Mouse (Mus musculus): ENCODE data around the gene Dmbt1.
"Not testable (repeated sequence)": the region's sequence is repeated elsewhere in the genome, so short reads cannot be mapped to it uniquely, and the experiment has no call there.

Dmbt1 gene

DNA sequence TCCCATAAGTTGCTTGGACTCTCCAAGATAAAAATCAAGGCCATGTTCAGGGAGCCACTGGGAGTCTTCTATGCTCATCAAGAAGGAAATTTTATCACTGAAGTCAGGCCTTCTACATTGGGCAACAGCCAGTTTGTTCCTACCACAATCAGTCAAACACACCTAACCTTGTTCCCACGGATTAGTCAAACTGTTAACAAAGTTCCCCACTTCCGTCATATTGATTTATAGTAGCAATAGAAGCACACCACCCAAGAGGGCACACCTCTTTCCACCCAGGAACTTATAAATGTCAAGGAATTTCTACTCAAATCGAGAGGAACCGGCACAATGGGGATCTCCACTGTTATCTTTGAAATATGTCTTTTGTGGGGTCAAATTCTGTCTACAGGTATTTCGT, at the start of gene Dmbt1:
Dmbt1 (plus strand) TSS at position 299 of the 400 bp plus-strand sequence.
- no peak for DNase-seq (ENCODE audit: low spot score in 2 of 2)

DNA sequence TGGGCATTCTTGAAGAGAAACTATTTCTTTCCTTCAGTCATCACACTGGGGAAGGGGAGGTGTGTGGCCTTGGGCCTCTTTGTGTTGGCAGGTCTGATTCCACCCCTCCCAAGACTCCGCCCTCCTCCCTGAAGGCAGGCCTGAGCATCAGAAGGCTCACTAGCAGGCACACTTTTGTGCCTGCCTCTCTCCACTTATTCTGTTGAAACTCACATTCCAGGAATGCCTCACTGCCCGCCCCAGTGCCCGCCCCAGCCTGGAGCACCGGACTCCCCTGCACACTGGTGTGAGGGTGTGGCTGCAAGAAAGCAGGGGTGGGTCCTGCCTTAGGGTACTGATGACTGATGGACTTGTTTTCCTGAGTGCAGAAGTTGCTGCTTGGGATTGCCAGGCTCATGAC, 49.5 kb upstream of the Dmbt1 start:
- DNase-seq (ENCODE audit: low spot score in 2 of 2), result no peak

DNA sequence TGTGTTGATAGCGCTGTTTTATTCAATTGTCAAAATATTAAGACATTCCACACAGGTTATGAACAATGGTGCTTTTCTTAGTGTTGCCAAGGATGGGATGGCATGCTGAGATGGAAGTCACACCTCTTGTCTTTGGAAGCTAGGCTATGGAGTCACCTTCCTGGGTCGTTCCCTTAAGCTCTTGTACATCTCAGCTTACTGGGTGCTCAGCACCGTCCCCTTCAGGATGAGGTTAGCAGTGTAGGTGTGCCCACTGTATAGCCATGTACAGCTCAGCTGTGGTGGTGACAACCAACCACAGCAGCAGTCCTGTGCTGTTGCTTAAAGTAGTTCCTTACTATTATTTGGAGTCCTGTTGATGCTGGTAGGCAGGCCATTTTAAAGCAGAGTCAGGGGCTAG, 49.0 kb upstream of the Dmbt1 start:
- DNase-seq (ENCODE audit: low spot score in 2 of 2), result no peak

DNA sequence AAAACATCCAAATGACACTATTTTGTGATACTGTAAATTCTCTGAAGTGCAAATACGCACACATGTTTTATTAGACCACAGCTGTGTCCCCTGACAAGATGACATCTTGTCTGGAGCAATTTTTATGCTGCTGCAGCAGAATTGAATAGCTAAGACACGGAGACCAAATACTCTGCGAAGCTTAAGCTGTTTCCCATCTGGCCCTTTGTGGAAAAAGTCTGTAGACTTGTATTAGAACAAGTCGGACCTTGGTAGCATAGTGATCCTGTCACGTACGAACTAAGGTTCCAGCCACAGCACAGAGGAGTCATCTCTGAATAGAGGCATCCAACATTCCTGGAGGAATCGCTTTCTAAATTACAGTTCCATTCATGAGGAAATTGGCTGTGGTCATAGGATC, 47.6 kb upstream of the Dmbt1 start:
- DNase-seq (ENCODE audit: low spot score in 2 of 2), result no peak

DNA sequence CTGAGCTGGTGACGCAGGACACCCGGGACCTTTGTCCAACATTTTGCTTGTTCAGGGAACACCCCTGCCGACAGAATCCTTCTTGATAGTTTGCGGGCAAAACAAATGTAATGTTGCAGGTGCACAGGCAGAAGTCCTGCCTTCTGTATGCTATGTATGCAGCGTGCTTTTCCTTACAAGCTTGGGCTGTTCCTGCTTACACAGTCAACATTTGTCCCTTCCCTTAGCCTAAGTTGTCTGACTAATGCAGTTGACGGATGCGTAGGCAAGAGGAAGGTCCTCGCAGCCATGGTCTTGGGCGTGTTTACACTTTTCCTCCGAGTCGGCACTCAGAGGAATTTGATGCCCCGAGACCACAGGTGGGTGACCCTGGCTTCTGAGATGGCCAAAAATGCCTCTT, 46.7 kb upstream of the Dmbt1 start:
- no peak for DNase-seq (ENCODE audit: low spot score in 2 of 2)

DNA sequence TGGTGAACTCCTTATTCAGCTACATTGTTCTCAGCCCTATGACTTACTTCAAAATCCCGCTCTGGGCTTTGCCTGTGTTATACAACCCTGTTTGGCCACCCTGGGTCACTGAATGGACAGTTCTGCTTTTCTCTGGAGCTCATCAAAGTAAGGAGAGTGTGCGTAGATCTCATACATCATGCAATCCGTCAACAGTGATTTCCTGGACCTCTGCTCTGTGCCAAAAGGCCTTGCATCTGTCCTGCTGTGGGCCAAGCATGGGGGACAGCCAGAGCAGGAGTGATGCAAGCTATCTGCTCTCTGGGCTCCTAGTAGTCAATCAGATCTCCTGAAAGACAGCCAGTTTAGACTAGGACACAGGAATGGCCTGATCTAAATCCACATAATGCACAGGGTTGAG, 46.1 kb upstream of the Dmbt1 start:
- DNase-seq (ENCODE audit: low spot score in 2 of 2), result no peak

DNA sequence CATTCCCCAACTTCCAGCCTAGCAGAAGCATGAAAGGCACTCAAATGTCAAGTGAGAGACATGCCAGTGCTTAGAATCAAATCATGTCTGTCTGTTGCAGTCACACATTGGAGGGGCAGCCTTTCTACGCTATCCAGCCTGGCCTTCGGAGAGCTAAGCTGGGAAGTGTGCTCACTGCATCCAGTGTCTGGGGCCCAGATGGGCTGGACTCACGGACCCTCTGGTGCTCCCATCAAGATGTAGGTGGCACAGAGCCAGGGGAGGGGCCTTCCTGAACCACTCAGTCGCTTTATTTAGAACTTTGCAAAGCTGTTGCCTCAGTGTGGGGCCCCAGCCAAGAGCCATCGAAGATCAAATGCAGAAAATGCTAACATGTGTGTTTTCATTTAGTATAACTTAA, 43.7 kb upstream of the Dmbt1 start:
- no peak for DNase-seq (ENCODE audit: low spot score in 2 of 2)

DNA sequence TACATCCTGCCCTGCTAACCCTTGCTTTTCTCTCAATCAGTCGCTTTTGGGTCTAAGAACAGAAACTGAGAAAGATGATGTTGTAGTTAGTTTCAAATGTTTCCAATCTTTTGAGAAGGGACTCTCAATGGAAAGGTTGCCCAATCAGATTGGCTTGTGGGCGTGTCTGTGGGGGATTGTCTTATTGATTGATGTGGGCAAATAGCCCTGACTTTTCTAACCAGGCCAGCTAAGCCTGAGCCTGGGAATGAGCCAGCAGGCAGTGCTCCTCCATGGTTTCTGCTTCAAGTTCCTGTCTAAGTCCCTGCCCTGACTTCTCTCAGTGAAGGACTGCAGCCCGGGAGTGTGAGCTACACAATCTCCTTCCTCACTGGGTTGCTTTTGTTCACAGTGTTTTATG, 42.5 kb upstream of the Dmbt1 start:
- DNase-seq (ENCODE audit: low spot score in 2 of 2), result no peak

DNA sequence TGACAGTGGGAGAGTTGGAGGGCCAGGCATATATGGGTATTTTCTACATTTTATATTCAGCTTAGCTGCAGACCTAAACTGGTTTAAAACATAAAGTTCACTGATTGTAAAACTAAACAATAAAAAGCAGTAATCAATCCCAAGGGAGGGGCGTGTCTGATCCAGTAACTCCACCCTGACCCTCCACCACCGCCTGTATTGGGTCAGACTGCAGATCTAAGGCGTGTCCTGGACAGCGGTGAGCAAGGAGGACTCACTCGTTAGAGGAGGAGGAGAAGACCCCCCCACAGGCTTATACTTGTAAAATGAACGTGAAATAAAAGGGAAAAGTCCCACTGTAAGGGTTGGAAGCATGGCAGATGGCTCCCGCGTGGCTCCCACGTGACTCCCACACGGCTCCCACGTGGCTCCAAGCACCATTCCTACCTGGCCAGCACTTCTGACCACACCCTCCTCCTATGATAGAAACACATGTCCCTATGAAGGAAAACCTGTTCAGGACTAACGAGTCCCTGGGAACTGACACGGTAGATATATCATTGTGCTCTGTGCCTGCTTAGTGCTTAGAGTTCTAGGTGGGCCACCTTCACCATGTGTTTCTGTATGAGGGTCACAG, 40.6 kb upstream of the Dmbt1 start:
- DNase-seq (ENCODE audit: low spot score in 2 of 2), result no peak

DNA sequence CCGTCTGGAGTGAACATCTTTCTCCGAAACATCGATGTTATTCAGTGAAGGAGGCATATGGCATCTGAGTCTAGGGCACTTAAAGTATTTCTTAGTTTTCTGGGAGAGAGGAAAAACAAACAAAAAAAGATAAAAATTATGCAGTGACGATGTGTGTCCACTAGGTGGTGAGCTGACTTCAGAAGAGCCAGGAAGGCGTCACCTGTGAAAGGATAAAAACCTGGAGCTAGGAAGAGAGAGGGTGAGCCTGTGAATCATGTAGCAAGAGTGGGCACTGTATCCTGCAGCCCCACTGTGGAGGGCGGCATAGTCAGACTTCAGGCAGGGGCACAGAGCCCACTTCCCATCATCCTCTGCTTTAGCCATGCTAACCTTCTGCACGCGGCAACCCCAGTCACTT, 37.9 kb upstream of the Dmbt1 start:
- DNase-seq (ENCODE audit: low spot score in 2 of 2), result peak in 1 of 2 experiments; percentile 19

DNA sequence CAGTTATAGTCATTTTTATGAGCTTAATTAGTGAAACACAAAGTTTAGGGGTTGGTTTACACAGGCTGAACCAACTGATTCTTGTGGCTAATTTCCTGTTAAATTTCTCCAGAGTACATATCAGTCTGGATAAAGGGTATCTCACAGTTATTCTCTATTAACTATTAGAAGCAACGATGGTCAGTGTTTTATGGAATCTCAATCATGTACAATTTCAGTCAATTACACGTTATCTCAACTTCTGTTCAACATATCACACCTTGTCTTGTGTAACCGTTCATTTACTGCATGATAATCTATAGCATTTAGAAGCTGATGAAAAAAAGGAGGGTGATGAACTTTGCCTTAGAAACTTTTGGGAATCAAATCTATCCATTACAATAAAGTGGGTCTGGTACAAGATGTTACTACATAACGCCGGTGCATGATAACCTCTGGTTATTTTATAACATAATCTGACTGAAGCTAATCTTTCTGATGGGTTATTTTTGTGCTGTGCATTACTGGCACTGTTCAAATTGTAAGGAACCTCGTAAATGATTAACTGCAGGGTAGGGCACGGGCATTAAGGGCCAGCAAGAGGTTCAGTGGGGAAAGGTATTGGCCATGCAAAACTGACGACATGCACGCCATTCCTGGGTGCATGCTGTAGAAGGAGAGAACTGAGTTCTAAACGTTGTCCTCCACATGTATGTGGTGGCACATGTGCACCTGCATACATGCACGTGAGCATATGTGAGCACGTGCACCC, 29.7 kb upstream of the Dmbt1 start:
- no peak for DNase-seq (ENCODE audit: low spot score in 2 of 2)

DNA sequence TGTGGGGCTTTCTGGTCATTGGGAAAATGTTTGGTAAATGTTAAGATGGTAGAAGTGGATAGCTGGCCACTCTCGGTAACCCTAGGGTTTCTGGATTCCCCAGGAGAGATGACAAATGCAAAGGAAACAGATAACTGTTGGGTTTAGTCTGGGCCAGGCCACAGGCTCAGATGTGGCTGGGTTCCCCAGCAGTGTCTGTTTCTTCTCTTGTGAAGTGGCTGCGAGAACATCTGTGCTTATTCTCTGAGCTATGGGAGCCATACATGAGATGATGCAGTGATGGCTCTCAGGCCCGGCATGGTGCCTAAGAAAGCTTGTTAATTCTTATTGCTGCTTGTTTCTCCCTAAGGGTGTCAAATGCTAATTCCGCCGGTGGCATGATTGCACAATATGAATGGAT, 27.8 kb upstream of the Dmbt1 start:
- no peak for DNase-seq (ENCODE audit: low spot score in 2 of 2)

DNA sequence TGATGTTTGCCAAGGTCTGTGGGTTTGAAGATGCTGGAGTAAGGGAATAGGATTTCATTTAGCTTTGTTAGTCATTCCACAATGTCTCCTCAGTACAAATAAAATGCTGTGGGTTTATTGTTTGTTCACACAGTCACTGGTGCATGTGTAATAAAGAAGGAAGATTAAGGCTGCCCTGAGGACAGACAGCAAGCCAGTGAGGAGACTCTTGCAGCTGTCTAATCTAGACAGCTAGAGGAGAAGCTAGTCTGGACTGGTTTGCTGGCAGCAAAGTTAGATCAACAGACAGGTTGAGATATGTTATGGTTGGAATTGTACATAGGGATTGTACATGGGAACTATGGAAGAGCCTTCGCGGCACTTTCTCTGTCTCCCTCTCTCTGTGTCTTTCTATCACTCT, 24.6 kb upstream of the Dmbt1 start:
- no peak for DNase-seq (ENCODE audit: low spot score in 2 of 2)

DNA sequence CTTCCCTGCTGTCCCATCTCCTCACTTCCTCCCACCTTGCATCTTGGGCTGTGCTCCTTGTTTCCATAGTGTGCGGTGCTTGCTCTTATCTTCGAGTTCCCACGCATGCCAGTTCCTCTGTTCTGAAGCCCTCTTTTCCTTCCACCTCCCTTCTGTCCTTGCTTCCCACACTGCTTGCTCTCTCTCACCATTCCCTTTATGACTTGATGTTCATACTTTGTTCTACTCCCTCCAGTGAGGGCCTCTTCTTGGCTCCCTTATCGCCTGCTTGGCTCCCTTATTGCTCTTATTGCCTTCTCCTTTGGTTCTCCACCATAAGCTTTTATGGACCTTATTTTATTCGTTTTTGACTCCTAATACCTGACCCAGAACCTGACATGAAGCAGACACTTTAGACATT, 22.7 kb upstream of the Dmbt1 start:
- no peak for DNase-seq (ENCODE audit: low spot score in 2 of 2)

DNA sequence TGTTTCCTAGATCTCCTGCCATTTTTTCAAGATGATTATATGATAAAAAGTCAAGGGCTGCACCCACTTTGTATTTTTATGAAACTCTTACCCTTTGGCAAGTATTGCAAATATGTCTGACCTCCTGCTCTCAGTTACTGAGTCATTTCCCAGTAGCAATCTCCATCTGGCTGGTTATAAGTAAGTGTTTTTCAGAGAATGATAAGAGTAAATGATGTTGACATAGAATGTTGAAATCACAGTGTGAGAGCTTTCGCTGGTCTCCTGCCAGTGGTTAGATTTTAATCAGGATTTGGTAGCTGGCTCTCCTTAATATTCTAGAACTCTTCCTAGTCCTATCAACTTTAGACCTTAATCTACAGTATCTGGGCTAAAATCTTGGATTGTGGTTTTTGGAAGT, 20.0 kb upstream of the Dmbt1 start:
- no peak for DNase-seq (ENCODE audit: low spot score in 2 of 2)

DNA sequence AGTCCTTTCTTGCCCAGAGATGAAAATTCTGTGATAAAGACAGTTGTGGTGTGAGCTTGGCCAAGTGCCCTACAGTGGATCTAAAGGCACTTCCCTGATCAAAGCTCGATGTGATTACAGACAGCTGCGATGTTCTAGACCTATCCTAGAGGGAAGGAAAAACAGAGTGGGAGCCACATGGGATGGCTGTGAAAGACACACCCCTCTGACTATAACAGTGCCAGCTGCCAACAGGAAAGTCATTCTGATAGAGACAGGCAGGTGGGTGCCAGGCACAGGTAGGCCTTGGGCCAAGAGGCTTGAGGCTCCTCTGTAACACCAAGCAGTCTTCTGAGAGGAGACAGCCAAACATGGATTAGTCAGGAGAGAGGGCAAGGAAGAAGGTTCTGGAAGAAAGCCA, 12.7 kb upstream of the Dmbt1 start:
- DNase-seq (ENCODE audit: low spot score in 2 of 2), result no peak

DNA sequence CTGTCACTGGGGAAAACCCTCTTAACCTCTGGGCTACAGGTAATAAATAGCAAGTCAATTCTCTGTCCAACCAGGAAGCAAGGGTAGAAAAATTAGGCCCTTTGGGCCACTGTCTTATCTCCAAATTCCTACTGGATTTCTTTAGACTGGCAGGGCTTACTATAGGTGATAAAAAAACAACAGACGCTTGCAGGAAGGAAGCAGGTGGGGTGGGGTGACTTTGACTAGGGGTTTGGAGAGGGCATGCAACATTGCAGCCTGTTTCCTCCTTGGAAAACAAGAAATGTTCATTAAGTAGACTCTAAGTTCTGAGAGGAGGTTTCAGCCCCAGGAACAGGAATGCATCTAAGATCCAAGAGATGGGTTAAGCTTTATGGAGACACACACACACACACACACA, 7.0 kb upstream of the Dmbt1 start:
- no peak for DNase-seq (ENCODE audit: low spot score in 2 of 2)

DNA sequence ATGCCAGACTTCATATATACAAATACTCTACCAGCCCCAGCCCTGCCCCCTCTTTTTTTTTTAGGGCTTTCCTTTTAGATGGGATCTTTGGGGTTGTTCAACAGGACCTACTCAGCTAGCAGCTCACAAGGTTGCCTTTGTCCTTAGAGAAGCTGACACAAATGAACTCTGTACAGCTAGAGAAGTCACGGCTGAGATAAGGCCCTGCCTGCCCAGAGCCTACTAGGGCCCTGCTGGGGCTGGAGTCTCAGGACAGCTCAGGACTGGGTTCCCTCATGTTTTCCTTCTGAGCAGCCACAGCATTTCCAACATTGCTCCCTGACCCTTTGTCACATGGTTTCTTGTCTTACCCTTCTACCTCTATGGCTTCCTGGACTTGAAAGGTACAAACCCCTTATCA, 4.3 kb upstream of the Dmbt1 start:
- no peak for DNase-seq (ENCODE audit: low spot score in 2 of 2)

DNA sequence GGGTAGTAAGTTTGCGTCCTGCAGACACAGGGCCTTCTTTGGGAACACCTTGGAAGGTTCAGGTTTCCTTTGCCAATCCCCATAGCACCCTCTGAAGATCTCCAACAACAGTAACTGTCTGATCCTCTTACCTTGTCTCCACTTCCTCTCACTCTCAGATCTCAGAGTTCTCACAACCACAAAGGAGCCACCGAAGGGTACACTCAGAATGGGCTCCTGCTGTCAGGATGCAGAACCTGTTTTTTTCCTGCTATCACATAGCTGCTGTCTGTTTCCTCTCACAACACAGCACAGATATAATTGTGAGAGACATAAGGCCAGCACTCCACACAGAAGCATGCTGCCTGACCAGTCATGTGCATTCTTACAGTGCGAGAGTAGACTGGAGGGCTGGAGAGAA, 4.5 kb downstream of the Dmbt1 start:
- DNase-seq (ENCODE audit: low spot score in 2 of 2), result no peak

DNA sequence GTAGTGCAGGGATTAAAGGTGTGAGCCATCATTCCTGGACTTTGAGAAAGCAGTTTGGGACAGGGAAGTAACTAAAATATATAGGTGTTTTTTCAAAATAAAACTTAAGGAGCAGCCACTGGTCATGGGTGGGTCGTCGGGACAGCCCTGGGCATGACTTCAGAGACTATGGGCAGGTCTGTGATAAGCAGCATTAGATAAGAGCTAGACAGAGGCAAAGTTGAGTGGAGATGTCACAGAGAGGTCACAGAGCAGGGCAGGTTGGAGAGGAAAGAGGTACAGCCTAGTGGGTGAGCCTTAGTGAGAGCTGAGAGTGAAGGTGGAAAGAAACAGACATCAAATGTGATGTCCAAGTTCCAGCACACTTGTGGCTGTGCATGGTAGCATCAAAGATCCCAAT, 5.2 kb downstream of the Dmbt1 start:
- DNase-seq (ENCODE audit: low spot score in 2 of 2), result no peak

DNA sequence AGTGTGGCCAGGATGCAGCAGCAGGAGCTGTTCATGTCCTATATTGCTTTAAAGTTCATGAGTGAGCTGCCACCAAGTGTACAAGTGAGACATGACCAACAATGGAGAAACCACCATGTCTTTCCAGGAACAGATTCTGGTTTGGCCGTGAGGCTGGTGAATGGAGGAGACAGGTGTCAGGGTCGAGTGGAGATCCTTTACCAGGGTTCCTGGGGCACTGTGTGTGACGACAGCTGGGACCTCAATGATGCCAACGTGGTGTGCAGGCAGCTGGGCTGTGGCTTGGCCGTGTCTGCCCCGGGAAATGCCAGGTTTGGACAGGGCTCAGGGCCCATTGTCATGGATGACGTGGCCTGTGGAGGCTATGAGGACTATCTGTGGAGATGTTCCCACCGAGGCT, 8.9 kb downstream of the Dmbt1 start:
- not testable (repeated sequence) for DNase-seq (ENCODE audit: low spot score in 2 of 2)

DNA sequence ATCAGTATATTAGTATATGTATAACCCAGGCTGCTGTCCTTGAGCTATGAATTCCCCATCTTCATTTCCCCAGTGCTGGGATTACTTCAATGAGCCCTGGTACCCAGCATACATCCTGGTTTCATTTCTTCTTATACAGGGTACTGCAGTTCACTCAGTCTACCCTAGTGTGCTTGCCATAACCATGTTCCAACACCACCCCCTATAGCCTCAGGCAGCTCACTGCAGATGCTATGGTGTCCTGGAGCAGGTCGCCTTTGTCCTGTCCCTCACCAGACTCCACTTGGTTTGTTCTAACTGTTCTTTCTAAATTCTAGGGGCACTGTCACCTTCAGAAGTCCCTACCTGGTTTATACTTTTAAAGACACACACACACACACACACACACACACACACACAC, 10.8 kb downstream of the Dmbt1 start:
- DNase-seq (ENCODE audit: low spot score in 2 of 2), result no peak

DNA sequence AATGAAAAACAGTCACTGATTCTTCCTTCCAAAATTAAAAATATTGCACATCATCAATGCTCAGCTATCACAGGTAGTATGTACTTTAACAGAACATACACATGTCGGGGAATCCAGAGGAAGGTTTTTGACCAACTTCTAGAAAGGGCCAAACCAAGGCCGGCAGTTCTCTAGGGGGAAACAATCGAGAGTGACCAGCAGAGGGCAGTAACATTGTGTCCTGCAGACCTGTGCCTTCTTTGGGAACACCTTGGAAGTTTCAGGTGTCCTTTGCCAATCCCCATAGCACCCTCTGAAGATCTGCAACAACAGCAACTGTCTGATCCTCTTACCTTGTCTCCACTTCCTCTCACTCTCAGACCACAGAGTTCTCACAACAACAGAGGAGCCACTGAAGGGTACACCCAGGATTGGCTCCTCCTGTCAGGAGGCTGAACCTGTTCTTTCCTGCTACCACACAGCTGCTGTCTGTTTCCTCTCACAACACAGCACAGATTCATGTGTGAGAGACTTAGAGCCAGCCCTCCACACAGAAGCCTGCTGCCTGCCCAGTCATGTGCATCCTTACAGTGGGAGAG, 13.5 kb downstream of the Dmbt1 start:
- not testable (repeated sequence) for DNase-seq (ENCODE audit: low spot score in 2 of 2)

DNA sequence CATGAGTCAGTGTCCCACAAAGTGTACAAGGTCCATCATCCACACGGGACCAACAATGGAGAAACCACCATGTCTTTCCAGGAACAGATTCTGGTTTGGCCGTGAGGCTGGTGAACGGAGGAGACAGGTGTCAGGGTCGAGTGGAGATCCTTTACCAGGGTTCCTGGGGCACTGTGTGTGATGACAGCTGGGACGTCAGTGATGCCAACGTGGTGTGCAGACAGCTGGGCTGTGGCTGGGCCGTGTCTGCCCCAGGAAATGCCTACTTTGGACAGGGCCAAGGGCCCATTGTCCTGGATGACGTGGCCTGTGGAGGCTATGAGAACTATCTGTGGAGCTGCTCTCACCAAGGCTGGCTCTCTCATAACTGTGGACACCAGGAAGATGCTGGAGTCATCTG, 18.0 kb downstream of the Dmbt1 start:
- not testable (repeated sequence) for DNase-seq (ENCODE audit: low spot score in 2 of 2)
